Mouse (Mus musculus) adrenal gland, adult 8-10 months (tissue): ENCODE results near the gene Gm2016. TPM values are rescaled to one million over a fixed set of nuclear protein-coding genes. Genes with fewer than 3 reads are reported as not detected.
"Not testable (repeated sequence)": the region's sequence is repeated elsewhere in the genome, so short reads cannot be mapped to it uniquely, and the experiment has no call there.

Experiments used
- DNase-seq: peaks from one replicate; pipeline ENCODE4 v3.0.0; 2022
- total RNA-seq, 4 experiments: library from RNA; stranded (reverse); gene quantifications; 2 replicates each; pipeline ENCODE4 v1.2.4; 2022

Gm2016 gene
- not detected for total RNA-seq

- DNase-seq = not testable (repeated sequence)
These were observed at the start of gene Gm2016 for GRCm38 (mm10) chr12:87873772-87874171. Gene Gm2016, plus strand, starts transcription at chr12:87874072.

- DNase-seq = not testable (repeated sequence)
These were observed 31.6 kb upstream of the Gm2016 start, which contains the start of gene Gm2001 for GRCm38 (mm10) chr12:87842239-87842638. Gene Gm2001, minus strand, starts transcription at chr12:87842339.

- DNase-seq = not testable (repeated sequence)
These were observed 23.2 kb upstream of the Gm2016 start for GRCm38 (mm10) chr12:87850657-87851056.

- DNase-seq = not testable (repeated sequence)
These were observed 17.8 kb upstream of the Gm2016 start for GRCm38 (mm10) chr12:87856067-87856466.

- DNase-seq = not testable (repeated sequence)
These were observed 11.9 kb upstream of the Gm2016 start for GRCm38 (mm10) chr12:87861740-87862692.

GRCm38 (mm10) chr12:87863638-87864037 is 10.2 kb upstream of the Gm2016 start:
- DNase-seq = not testable (repeated sequence)

- not testable (repeated sequence) for DNase-seq
These were observed 9.8 kb upstream of the Gm2016 start for GRCm38 (mm10) chr12:87864048-87864447.

GRCm38 (mm10) chr12:87895070-87895469 is 21.2 kb downstream of the Gm2016 start, which contains the start of gene Gm2022:
Gene Gm2022, plus strand, starts transcription at chr12:87895370.
- not testable (repeated sequence) for DNase-seq

GRCm38 (mm10) chr12:87919721-87920120 is 45.8 kb downstream of the Gm2016 start, which contains the start of gene Gm2035:
Gene Gm2035, minus strand, starts transcription at chr12:87919857.
- DNase-seq = not testable (repeated sequence)

Other genes starting within 250 kb of the Gm2016 start
- gene Gm16381, start 229.5 kb upstream of the Gm2016 start, total RNA-seq = not detected
- gene Gm21319, start 98.3 kb upstream of the Gm2016 start, total RNA-seq = not detected
- gene Gm21936, start 78.6 kb upstream of the Gm2016 start, total RNA-seq = not detected
- gene BB287469, start 57.5 kb upstream of the Gm2016 start, total RNA-seq = not detected
- gene Gm2001, start 31.7 kb upstream of the Gm2016 start, total RNA-seq = not detected
- not detected for gene Gm2022, start 21.3 kb downstream of the Gm2016 start, total RNA-seq
- gene Gm2035, start 45.8 kb downstream of the Gm2016 start, total RNA-seq = not detected
- not detected for gene Gm2042, start 80.0 kb downstream of the Gm2016 start, total RNA-seq
- not detected for gene Gm2075, start 137.8 kb downstream of the Gm2016 start, total RNA-seq
- not detected for gene Gm6803, start 144.7 kb downstream of the Gm2016 start, total RNA-seq
- gene Gm2056, start 152.9 kb downstream of the Gm2016 start, total RNA-seq = not detected
- gene Gm16368, start 209.6 kb downstream of the Gm2016 start, total RNA-seq = not detected